Mouse (Mus musculus) liver, embryonic 13.5 days (tissue): ENCODE measurements around the gene Zim1. TPM values are rescaled to one million over a fixed set of nuclear protein-coding genes. Genes with fewer than 3 reads are reported as not detected.

Experiments
- ATAC-seq: fragments of 200-750 bp; cut with Nextera tagmentation; 2 replicates; pipeline ENCODE4 v1.8.0; 2017; ENCODE audit warnings: low read depth, mild to moderate bottlenecking, moderate number of reproducible peaks, moderate library complexity
- DNase-seq: peaks from one replicate; pipeline ENCODE4 v3.0.0; 2022
- H3K27ac ChIP-seq: fragments of 300-500 bp; sonication (generic); 2 replicates; pipeline ENCODE4 v1.5.1; 2015; ENCODE audit warnings: moderate library complexity, mild to moderate bottlenecking, inconsistent platforms
- H3K27me3 ChIP-seq: fragments of 300-500 bp; sonication (generic); 2 replicates; pipeline ENCODE4 v1.6.1; 2015; ENCODE audit warnings: mild to moderate bottlenecking, inconsistent platforms
- H3K36me3 ChIP-seq: fragments of 300-500 bp; sonication (generic); 2 replicates; pipeline ENCODE4 v1.6.1; 2015; ENCODE audit warnings: mild to moderate bottlenecking, inconsistent platforms
- H3K4me1 ChIP-seq: fragments of 300-500 bp; sonication (generic); replicated peaks from 2 replicates; pipeline ENCODE4 v1.6.1; 2015; ENCODE audit warnings: inconsistent platforms
- H3K4me2 ChIP-seq: fragments of 300-500 bp; sonication (generic); 2 replicates; pipeline ENCODE4 v1.6.1; 2015; ENCODE audit warnings: inconsistent platforms, mild to moderate bottlenecking, moderate library complexity
- H3K4me3 ChIP-seq: fragments of 300-500 bp; sonication (generic); replicated peaks from 2 replicates; pipeline ENCODE4 v1.5.1; 2015; ENCODE audit warnings: mild to moderate bottlenecking, inconsistent platforms
- H3K9ac ChIP-seq: fragments of 300-500 bp; sonication (generic); 2 replicates; pipeline ENCODE4 v1.6.1; 2015; ENCODE audit warnings: mild to moderate bottlenecking, inconsistent platforms
- H3K9me3 ChIP-seq: fragments of 300-500 bp; sonication (generic); replicated peaks from 2 replicates; pipeline ENCODE4 v1.6.1; 2016; ENCODE audit warnings: inconsistent platforms
- WGBS: fragments of 180-500 bp; shearing (Covaris S2); methylation state at CpG from one replicate; pipeline ENCODE4 v1.1.7; 2015; ENCODE audit not compliant: insufficient replicate concordance; 5-methylcytosine and 5-hydroxymethylcytosine counted together
- polyA plus RNA-seq: library from polyadenylated mRNA; unstranded; fragments of >200 nt; fragmentation: Nextera tagmentation; extraction: Ambion mirVana; gene quantifications from 2 replicates; pipeline ENCODE4 v1.2.1, GENCODE M21; 2015

Zim1 gene
- 0.99 and 1.0 TPM in 2 replicates for polyA plus RNA-seq

- Histone ChIP-seq H3K4me3 (peak within 1 kb of the TSS; percentile 46), H3K27ac (no peak within 1 kb of the TSS), H3K4me2 (peak within 1 kb of the TSS; percentile 50), H3K36me3 (no peaks in the 10 kb centered on the region), H3K9ac (peak within 1 kb of the TSS; percentile 41; the same call in 1 of the 2 replicates), H3K27me3 (no peaks in the 10 kb centered on the region), H3K9me3 (no peaks in the 10 kb centered on the region), H3K4me1 (no peaks in the 10 kb centered on the region)
- WGBS, result 10% methylated on average over 32 of the region's 32 CpGs
- ATAC-seq (peak; percentile 94), DNase-seq (peak; percentile 60)
Measured at GRCm38 (mm10) chr7:6696241-6697045, at the start of gene Zim1. Zim1 (minus strand) TSS chr7:6696450.

DNA sequence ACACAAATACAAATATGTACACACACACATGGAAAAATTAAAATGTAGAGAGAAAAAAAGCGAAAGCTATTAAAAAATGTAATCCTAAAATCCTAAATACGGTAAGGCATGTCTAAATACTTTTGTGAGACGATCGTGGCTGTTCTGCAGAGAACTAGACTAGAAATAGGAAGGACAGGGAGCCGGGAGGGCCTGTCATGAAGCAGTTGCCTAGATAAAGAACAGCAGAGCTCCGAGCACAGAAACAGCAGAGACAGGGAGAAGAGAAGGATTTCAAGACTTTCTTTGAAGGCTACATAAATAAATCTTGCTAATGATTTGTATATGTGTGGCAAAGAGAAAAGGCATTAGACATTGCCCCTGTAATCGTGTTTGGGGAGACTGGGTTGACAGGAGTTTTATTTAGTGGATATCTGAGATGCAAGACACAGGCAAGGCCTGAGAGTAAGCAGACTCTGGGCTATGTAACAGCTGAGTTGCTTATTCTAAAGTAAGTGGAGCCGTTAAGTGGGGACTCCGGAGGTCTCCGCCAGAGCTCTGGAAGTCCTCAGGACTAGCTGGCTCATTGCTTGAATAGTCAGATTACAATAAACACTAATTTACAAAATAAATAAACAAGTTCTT, 48.1 kb upstream of the Zim1 start:
- no peak for ATAC-seq
- Histone ChIP-seq H3K4me2 (no peak overlapping the region), H3K36me3 (no peaks in the 10 kb centered on the region), H3K27me3 (no peaks in the 10 kb centered on the region), H3K9me3 (no peaks in the 10 kb centered on the region), H3K4me1 (no peaks in the 10 kb centered on the region), H3K9ac (no peak overlapping the region), H3K4me3 (no peak overlapping the region), H3K27ac (no peak overlapping the region; the same call in 1 of the 2 replicates)
- 58% methylated on average over 10 of the region's 10 CpGs for WGBS
- DNase-seq, result no peak

DNA sequence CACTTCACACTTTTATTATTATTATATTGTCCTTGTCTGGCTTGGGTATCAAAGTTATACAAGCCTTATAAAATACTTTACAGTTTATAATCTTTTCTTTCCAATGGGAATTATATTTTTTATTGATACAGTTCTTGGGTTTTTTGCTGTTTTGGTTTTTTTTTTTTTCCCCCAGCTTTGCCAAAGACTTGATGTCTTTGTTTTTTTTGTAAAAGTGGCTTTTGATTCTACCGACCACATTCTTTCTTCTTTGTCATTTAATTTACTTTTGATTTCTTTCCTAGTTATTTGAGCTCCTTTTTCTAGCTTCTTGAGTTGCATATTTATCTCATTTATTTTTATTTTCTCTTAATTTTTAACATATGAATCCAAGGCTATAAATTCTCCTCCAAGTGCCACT, 39.8 kb upstream of the Zim1 start:
- H3K9ac ChIP-seq, result no peak overlapping the region
- H3K9me3 ChIP-seq, result no peaks in the 10 kb centered on the region; the same call in 1 of the 2 replicates
- H3K27me3 ChIP-seq, result peaks cover 8% of the 10 kb centered on the region; the same call in 1 of the 2 replicates
- H3K4me1 ChIP-seq, result no peaks in the 10 kb centered on the region
- H3K4me3 ChIP-seq, result no peak overlapping the region
- no peak for ATAC-seq
- DNase-seq, result no peak
- no peak overlapping the region for H3K4me2 ChIP-seq
- H3K27ac ChIP-seq, result no peak overlapping the region
- 48% methylated on average over 1 of the region's 1 CpGs for WGBS
- no peaks in the 10 kb centered on the region for H3K36me3 ChIP-seq

DNA sequence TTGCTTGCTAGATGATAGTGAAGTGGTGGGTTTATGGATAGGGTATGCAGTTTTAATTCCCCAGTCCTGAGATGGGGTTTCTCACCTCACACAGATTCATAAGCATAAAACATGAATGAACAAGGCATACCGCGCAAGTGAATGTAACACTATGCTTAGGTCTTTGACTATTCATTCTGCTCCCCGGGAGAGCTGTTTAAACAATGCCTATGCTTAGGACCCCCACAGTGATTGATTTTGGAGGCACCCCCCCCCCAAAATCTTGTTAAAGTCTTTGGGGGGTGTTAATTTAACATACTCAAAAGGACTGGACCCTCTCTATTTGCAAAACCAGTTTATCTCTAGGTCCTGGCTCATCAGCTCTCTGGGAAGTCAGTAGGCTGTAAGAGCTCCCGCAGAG, 35.7 kb upstream of the Zim1 start:
- Histone ChIP-seq H3K4me1 (no peaks in the 10 kb centered on the region), H3K27me3 (peaks cover 16% of the 10 kb centered on the region), H3K27ac (0 out of 2 replicates have a peak overlapping the region, but pooled peaks have one; percentile 3), H3K4me3 (peak overlapping the region; percentile 58), H3K36me3 (no peaks in the 10 kb centered on the region), H3K4me2 (peak overlapping the region; percentile 30), H3K9ac (peak overlapping the region; percentile 39; the same call in 1 of the 2 replicates), H3K9me3 (peaks cover 31% of the 10 kb centered on the region)
- no peak for ATAC-seq
- 43% methylated on average over 4 of the region's 4 CpGs for WGBS
- no peak for DNase-seq

DNA sequence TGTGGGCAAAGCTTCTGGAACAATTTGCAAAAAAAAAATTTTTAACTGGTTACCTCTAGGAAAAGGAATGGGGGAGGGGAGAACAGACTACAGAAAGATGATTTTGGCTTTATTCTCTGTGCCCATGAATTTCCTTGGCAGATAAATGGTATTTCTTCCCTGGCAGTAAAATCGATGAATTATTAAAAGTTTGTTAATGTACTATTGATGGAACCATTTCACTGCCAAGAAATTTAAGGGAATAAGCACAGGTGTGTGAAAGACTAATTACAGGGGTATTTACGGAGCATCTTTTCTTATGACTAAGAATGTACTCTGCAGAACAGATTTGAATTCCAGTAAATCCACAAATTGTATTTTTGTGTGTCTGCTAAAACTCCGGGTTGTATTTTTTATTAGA, 35.1 kb upstream of the Zim1 start:
- H3K4me1 ChIP-seq, result no peaks in the 10 kb centered on the region
- ATAC-seq (no peak), DNase-seq (no peak)
- no peaks in the 10 kb centered on the region for H3K36me3 ChIP-seq
- H3K27me3 ChIP-seq, result peaks cover 16% of the 10 kb centered on the region
- peak overlapping the region; percentile 58 for H3K4me3 ChIP-seq
- H3K27ac ChIP-seq, result no peak overlapping the region
- H3K4me2 ChIP-seq, result no peak overlapping the region
- 38% methylated on average over 3 of the region's 3 CpGs for WGBS
- peaks cover 31% of the 10 kb centered on the region for H3K9me3 ChIP-seq
- no peak overlapping the region for H3K9ac ChIP-seq

DNA sequence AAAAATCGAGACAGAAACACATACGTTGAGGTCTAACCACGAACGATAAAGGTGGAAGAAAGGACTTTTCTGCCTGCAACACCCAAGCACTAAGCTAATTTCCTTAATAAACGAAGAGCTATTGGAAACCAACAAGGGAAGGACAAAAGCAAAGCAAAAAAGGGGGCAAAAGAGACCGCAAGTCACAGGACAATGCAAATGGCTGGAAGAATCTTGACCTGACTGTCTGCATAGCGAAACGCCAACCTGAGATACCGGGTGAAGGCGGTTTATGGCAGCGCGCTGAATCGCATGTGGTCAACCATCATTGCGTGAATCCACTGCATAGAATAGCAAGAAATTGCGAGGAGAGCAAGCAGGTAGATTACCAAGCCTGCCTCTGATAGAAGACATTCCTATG, 34.6 kb upstream of the Zim1 start:
- Histone ChIP-seq H3K9ac (peak overlapping the region; percentile 22; the same call in 1 of the 2 replicates), H3K9me3 (peaks cover 31% of the 10 kb centered on the region), H3K36me3 (no peaks in the 10 kb centered on the region), H3K4me3 (peak overlapping the region; percentile 58), H3K27me3 (peaks cover 16% of the 10 kb centered on the region), H3K27ac (no peak overlapping the region), H3K4me1 (no peaks in the 10 kb centered on the region), H3K4me2 (peak overlapping the region; percentile 70)
- WGBS, result 44% methylated on average over 15 of the region's 15 CpGs
- no peak for DNase-seq
- no peak for ATAC-seq

DNA sequence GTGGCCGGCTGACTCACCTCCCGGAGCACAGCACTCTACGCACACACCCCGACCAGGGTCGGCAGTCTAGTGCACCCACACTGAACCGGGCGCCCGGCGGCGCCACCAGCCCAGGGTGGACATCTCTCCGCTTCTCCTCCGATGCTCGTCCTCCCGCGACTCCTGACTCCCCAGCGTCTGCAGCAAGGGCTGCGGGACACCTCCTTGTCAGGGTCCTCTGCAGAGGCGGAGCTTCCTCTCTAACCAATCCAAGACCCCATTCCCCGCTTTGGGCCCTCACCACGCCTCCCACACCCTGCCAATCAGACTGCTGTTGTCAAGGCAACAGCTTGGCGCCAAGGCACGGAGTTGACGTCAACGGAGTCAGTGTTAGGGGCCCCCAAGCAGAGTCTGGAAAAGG, 34.0 kb upstream of the Zim1 start, which contains the start of the genes Peg3 and Usp29:
Gene Peg3 (minus strand): TSS at position 191 of the 400 bp plus-strand sequence.
Gene Usp29 (plus strand): TSS at position 338 of the 400 bp plus-strand sequence.
- Histone ChIP-seq H3K36me3 (peaks cover 1% of the 10 kb centered on the region), H3K27ac (peak within 1 kb of the TSS; percentile 85), H3K4me1 (no peaks in the 10 kb centered on the region), H3K4me2 (peak within 1 kb of the TSS; percentile 70), H3K4me3 (peak within 1 kb of the TSS; percentile 58), H3K9ac (peak within 1 kb of the TSS; percentile 68), H3K9me3 (peaks cover 31% of the 10 kb centered on the region), H3K27me3 (peaks cover 16% of the 10 kb centered on the region)
- 31% methylated on average over 24 of the region's 24 CpGs for WGBS
- DNase-seq, result peak; percentile 75
- peak; percentile 35 for ATAC-seq

DNA sequence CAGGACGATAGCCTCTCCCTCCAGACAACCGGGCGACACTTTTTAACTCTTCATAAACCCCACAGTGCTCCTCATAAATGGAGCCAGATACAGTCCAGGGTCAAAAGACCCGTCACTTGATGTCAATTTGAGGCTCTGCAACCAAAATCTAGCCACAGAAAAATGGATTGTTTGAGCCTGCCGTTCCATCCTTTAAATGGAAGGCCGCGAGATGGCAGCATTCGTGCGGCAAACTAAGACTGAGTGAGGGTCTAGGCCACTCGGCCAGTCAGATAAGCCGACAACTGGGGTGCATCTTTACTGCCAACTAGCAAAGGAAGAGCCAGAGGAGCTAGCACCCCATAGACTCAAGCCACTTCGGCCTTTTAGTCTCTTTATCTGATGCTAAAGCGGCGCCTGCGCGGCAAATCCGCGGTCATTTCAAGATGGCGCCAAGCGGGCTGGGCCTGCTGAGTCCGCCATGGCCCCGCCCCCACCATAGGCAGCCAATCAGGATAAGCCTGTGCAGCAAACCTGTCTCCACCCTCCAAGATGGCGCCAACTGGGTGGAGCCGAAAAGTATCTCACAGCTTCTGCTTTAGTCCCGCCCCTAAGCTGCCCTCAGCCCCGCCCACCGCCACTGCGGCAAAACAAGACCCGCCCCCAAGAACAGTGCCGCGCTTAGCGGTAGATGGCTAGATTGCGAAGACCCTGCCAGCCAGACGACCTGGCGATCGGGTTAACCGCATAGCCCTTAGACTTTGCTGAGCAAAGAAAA, 33.0 kb upstream of the Zim1 start:
- Histone ChIP-seq H3K9me3 (peaks cover 31% of the 10 kb centered on the region), H3K27me3 (peaks cover 16% of the 10 kb centered on the region), H3K27ac (peak overlapping the region; percentile 85), H3K4me2 (peak overlapping the region; percentile 70), H3K36me3 (peaks cover 5% of the 10 kb centered on the region), H3K4me1 (no peaks in the 10 kb centered on the region), H3K4me3 (peak overlapping the region; percentile 58), H3K9ac (peak overlapping the region; percentile 68)
- DNase-seq (peak; percentile 88), ATAC-seq (peak; percentile 31)
- WGBS, result 46% methylated on average over 37 of the region's 37 CpGs

DNA sequence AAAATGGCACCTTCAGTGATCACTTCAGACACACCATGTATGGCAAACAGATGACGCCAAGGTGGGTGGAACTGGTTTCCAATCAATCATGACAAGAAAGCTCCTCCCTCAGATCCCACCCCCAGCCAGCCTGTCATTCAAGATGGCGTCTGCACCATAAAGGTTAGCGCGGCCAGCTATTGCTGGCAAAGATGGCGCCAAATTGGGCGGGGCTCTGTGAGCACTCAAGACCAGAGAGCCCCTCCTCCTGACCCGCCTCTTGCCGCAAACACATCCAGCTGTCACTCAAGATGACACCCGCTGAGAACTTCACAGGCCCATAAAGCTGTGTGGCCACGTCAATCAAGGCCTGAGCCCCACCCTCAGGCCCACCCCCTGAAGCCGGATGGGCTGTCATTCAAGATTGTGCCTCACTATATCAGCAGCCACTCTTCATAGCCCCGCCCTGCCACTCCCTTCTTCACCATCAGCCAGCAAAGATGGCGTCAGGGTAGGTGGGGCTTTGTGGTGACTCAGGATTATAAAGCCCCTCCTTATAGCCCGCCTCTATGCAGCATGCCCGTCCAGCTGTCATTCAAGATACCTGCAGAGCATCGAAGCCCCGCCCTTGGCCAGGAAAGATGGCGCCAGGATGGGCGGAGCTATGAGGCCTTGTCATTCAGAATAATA, 32.1 kb upstream of the Zim1 start:
- no peaks in the 10 kb centered on the region for H3K4me1 ChIP-seq
- peak; percentile 84 for ATAC-seq
- H3K27me3 ChIP-seq, result peaks cover 16% of the 10 kb centered on the region
- H3K27ac ChIP-seq, result peak overlapping the region; percentile 66
- H3K36me3 ChIP-seq, result peaks cover 5% of the 10 kb centered on the region
- no peak overlapping the region for H3K9ac ChIP-seq
- H3K4me2 ChIP-seq, result peak overlapping the region; percentile 70
- DNase-seq, result peak; percentile 87
- peaks cover 31% of the 10 kb centered on the region for H3K9me3 ChIP-seq
- H3K4me3 ChIP-seq, result peak overlapping the region; percentile 58
- 40% methylated on average over 19 of the region's 19 CpGs for WGBS

DNA sequence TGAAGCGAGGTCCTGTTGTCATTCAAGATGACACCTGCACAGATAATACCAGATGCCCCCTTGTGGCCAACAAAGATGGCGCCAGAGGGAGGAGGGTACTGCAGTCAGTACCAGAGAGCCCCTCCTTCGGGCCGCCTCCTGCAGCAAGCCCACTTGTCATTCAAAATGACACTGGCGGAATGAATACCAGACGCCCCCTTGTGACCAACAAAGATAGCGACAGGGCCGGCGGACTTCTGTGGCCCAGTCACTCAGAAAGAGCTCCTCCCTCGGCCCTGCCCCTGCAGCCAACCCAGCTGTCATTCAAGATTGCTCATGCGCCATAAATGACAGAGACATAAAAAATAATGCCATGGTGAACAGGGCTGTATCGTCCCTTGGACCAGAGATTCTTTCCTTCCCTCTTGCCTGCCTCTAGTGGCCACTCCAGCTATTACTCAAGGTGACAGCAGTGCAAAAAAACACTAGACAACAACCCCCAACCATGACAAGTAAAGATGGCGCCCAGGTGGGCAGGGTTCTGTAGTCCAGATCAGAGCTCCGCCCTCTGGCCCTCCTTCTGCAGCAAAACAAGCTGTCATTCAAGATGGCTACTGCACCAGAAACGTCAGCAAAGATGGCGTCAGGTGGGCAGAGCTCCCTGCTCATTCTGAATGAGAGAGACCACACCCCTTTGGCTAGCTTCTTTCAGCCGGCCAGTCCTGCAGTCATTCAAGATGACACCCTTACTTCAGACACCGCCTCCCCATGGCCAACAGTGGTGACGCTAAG, 31.3 kb upstream of the Zim1 start:
- 45% methylated on average over 19 of the region's 19 CpGs for WGBS
- H3K4me2 ChIP-seq, result peak overlapping the region; percentile 70
- H3K4me3 ChIP-seq, result peak overlapping the region; percentile 58
- peaks cover 5% of the 10 kb centered on the region for H3K36me3 ChIP-seq
- H3K4me1 ChIP-seq, result no peaks in the 10 kb centered on the region
- H3K27ac ChIP-seq, result peak overlapping the region; percentile 66
- H3K9ac ChIP-seq, result no peak overlapping the region
- ATAC-seq, result peak; percentile 17
- H3K27me3 ChIP-seq, result peaks cover 16% of the 10 kb centered on the region
- DNase-seq, result peak; percentile 69
- peaks cover 31% of the 10 kb centered on the region for H3K9me3 ChIP-seq
